Mouse (Mus musculus) ES-E14 (cell line): ENCODE results near the gene Ppp3ca.

Experiments
- CHD2 ChIP-seq: IDR thresholded peaks from 2 replicates; pipeline ENCODE4 v1.6.1; 2014; ENCODE audit warnings: mild to moderate bottlenecking, low read depth, low read length, inconsistent platforms
- HCFC1 ChIP-seq: IDR thresholded peaks from 2 replicates; pipeline ENCODE4 v1.6.1; 2012; ENCODE audit warnings: low read length, inconsistent platforms, borderline replicate concordance; ENCODE audit not compliant: insufficient read depth
- MAFK ChIP-seq: IDR thresholded peaks from 2 replicates; pipeline ENCODE4 v1.6.1; 2014; ENCODE audit warnings: mild to moderate bottlenecking, low read depth, low read length, inconsistent platforms; ENCODE audit not compliant: insufficient read depth
- ZC3H11A ChIP-seq: IDR thresholded peaks from 2 replicates; pipeline ENCODE4 v1.6.1; 2012; ENCODE audit warnings: low read depth, mild to moderate bottlenecking, inconsistent platforms, low read length, borderline replicate concordance

- TF ChIP-seq ZC3H11A (no peak), HCFC1 (no peak), MAFK (no peak), CHD2 (no peak)
These were observed 311.6 kb downstream of the Ppp3ca start for GRCm38 (mm10) chr3:136981589-136981924.
